Comparison of ENCODE assay signal across 26 mouse cellular contexts in genomic region chr14:85915761-85916160, GRCm38 (mm10).
"Had no signal": no experiment of that assay in that cellular context is flagged by ENCODE, and none has a peak within 500 bp of the region (broad histone marks: within the 10 kb centered on the region; RNA-seq: fewer than 3 reads in every experiment).

No protein-coding gene starts in this region.

- H3K36me3 ChIP-seq: heart, embryonic 10.5 days; heart, embryonic 12.5 days; hindbrain, embryonic 10.5 days; hindbrain, embryonic 12.5 days; intestine, embryonic 15.5 days; limb, embryonic 10.5 days; limb, embryonic 12.5 days; liver, embryonic 13.5 days had no signal

- H3K4me2 ChIP-seq: heart, embryonic 12.5 days; hindbrain, embryonic 12.5 days; hindbrain, embryonic 14.5 days; intestine, embryonic 15.5 days; limb, embryonic 12.5 days; liver, embryonic 11.5 days; liver, embryonic 13.5 days had no signal

- H3K9ac ChIP-seq: heart, embryonic 12.5 days; hindbrain, embryonic 12.5 days; hindbrain, embryonic 14.5 days; intestine, embryonic 15.5 days; limb, embryonic 12.5 days; liver, embryonic 13.5 days had no signal

- ATAC-seq: hindbrain, embryonic 16.5 days; inflammation-experienced regulatory T-cells, adult 6 months; intestine, embryonic 15.5 days; intestine, postnatal 0 days had no signal

- DNase-seq: gastrocnemius, adult 2 months; gastrocnemius, postnatal 10 days; gastrocnemius, postnatal 25 days; heart, adult 18-20 months; heart, postnatal 10 days; heart, postnatal 4 days; kidney, adult 18-20 months; kidney, adult 8-10 months; kidney, postnatal 10 days; kidney, postnatal 25 days; kidney, postnatal 4 days; liver; liver, embryonic 13.5 days had no signal

- H3K4me3 ChIP-seq: gastrocnemius, adult 2 months; heart, embryonic 10.5 days; heart, embryonic 12.5 days; hindbrain, embryonic 10.5 days; hindbrain, embryonic 12.5 days; intestine, embryonic 15.5 days; layer of hippocampus, adult 2 months; limb, embryonic 10.5 days; limb, embryonic 12.5 days; liver, embryonic 13.5 days had no signal

- H3K27ac ChIP-seq: gastrocnemius, adult 2 months; heart, embryonic 10.5 days; hindbrain, embryonic 10.5 days; hindbrain, embryonic 12.5 days; hindbrain, embryonic 14.5 days; intestine, embryonic 15.5 days; layer of hippocampus, adult 2 months; limb, embryonic 10.5 days; limb, embryonic 12.5 days; liver, embryonic 13.5 days had no signal

- H3K9me3 ChIP-seq: heart, embryonic 10.5 days; heart, embryonic 12.5 days; hindbrain, embryonic 10.5 days; hindbrain, embryonic 12.5 days; intestine, embryonic 15.5 days; limb, embryonic 10.5 days; limb, embryonic 12.5 days; liver, embryonic 13.5 days had no signal

- H3K27me3 ChIP-seq: heart, embryonic 12.5 days; hindbrain, embryonic 12.5 days; intestine, embryonic 15.5 days; limb, embryonic 12.5 days; liver, embryonic 13.5 days had no signal

- H3K4me1 ChIP-seq: heart, embryonic 10.5 days; heart, embryonic 12.5 days; hindbrain, embryonic 12.5 days; intestine, embryonic 15.5 days; limb, embryonic 10.5 days; limb, embryonic 12.5 days; liver, embryonic 13.5 days had no signal
